Mouse (Mus musculus) heart, postnatal 0 days (tissue): ENCODE measurements around the gene Nxph4.

Experiments used
- CTCF ChIP-seq: IDR thresholded peaks from 2 replicates; pipeline ENCODE4 v1.5.1; 2016; ENCODE audit warnings: antibody characterized with exemption, control low read depth, low read depth
- EP300 ChIP-seq: IDR thresholded peaks from 2 replicates; pipeline ENCODE4 v1.6.1; 2016; ENCODE audit warnings: antibody characterized with exemption, low read depth

DNA sequence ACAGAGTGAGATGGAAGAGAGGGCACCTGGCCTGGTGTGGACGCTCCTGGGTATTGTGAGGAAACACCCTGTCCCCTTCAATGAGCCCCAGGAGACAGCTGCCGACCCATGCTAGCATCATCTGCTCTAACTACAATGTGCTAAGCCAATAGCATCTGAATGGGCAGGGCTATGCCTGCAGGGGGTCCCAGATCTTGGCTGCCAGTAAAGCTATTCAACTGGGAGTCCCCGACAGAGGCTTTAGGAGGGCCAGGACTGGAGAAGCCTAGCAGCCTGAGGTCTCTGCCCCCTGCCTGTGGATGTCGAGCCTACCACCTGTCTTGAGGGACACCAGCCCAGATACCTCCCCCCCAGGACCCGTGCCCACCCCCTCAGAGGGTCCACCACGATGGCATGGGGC is 8.4 kb upstream of the Nxph4 start:
- TF ChIP-seq CTCF (no peak), EP300 (no peak)
